Mouse (Mus musculus) embryonic facial prominence, embryonic 15.5 days (tissue): ENCODE results near the gene Arhgap42. TPM values are rescaled to one million over a fixed set of nuclear protein-coding genes. Genes with fewer than 3 reads are reported as not detected.

ENCODE experiments used
- ATAC-seq: fragments of 200-750 bp; cut with Nextera tagmentation; 2 replicates; pipeline ENCODE4 v1.8.0; 2017; ENCODE audit warnings: low read depth, moderate TSS enrichment; ENCODE audit not compliant: insufficient number of reproducible peaks, low FRiP score, low TSS enrichment
- H3K27ac ChIP-seq: fragments of 300-500 bp; sonication (generic); replicated peaks from 2 replicates; pipeline ENCODE4 v1.5.1; 2015; ENCODE audit warnings: mild to moderate bottlenecking, inconsistent platforms
- H3K27me3 ChIP-seq: fragments of 300-500 bp; sonication (generic); 2 replicates; pipeline ENCODE4 v1.6.1; 2015; ENCODE audit warnings: inconsistent platforms
- H3K36me3 ChIP-seq: fragments of 300-500 bp; sonication (generic); 2 replicates; pipeline ENCODE4 v1.6.1; 2015; ENCODE audit warnings: mild to moderate bottlenecking, inconsistent platforms
- H3K4me1 ChIP-seq: fragments of 300-500 bp; sonication (generic); 2 replicates; pipeline ENCODE4 v1.6.1; 2015; ENCODE audit warnings: inconsistent platforms
- H3K4me2 ChIP-seq: fragments of 300-500 bp; sonication (generic); replicated peaks from 2 replicates; pipeline ENCODE4 v1.6.1; 2015; ENCODE audit warnings: mild to moderate bottlenecking, inconsistent platforms
- H3K4me3 ChIP-seq: fragments of 300-500 bp; sonication (generic); replicated peaks from 2 replicates; pipeline ENCODE4 v1.5.1; 2015; ENCODE audit warnings: mild to moderate bottlenecking, inconsistent platforms
- H3K9ac ChIP-seq: fragments of 300-500 bp; sonication (generic); 2 replicates; pipeline ENCODE4 v1.6.1; 2015; ENCODE audit warnings: inconsistent platforms
- H3K9me3 ChIP-seq: fragments of 300-500 bp; sonication (generic); replicated peaks from 2 replicates; pipeline ENCODE4 v1.6.1; 2016; ENCODE audit warnings: inconsistent platforms
- WGBS: fragments of 180-500 bp; shearing (Covaris S2); methylation state at CpG from one replicate; pipeline ENCODE4 v1.1.7; 2015; 5-methylcytosine and 5-hydroxymethylcytosine counted together
- polyA plus RNA-seq: library from polyadenylated mRNA; unstranded; fragments of >200 nt; fragmentation: Nextera tagmentation; extraction: Ambion mirVana; gene quantifications from 2 replicates; pipeline ENCODE4 v1.2.1, GENCODE M21; 2015

Gene Arhgap42
- polyA plus RNA-seq, 1 experiment from 2014 or later: 54.5 TPM

DNA sequence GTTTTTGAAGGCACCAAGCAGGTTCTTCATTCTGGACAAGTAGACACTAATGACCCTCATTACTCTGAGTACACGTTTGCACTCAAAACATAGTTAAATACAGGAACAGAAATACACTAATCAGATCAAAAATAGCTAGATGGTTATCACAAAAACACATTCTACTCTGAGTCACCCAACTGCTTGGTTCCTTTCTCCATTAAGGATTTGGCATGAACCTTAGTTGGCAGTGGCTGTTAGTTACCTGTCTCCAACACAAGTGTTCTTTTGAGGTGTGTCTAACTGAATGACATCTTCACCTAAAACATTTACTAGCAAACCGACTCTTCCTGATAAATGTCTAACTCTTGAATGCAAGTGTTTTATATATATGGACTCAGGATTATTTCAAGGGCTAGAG lies 64.0 kb downstream of the Arhgap42 start:
- no peak overlapping the region for H3K27ac ChIP-seq
- no peak for ATAC-seq
- H3K9me3 ChIP-seq: no peaks in the 10 kb centered on the region
- H3K4me1 ChIP-seq: peaks cover 14% of the 10 kb centered on the region; the same call in 1 of the 2 replicates
- H3K9ac ChIP-seq: no peak overlapping the region
- 67% methylated on average over 2 of the region's 2 CpGs for WGBS
- H3K27me3 ChIP-seq: no peaks in the 10 kb centered on the region
- H3K4me2 ChIP-seq: no peak overlapping the region
- no peak overlapping the region for H3K4me3 ChIP-seq
- no peaks in the 10 kb centered on the region for H3K36me3 ChIP-seq

DNA sequence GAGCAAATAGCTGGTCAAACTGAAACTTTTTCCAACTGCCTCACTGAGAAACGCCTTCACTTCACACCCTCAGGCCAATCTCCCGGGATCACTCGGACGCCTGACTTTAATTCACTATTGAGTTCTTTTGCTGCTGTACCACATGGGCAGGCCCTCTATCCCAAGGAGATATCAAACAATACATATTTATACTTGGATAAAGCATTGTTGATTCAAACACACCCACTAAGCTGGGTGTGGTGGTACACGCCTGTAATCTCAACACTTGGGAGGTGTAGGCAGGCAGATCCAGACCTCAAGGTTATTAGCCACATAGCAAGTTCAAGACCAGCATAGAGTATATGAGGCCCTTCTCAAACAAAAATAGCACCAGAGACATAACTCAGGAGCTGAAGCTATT lies 64.7 kb downstream of the Arhgap42 start:
- Histone ChIP-seq H3K4me3 (no peak overlapping the region), H3K9me3 (no peaks in the 10 kb centered on the region), H3K27ac (no peak overlapping the region), H3K36me3 (no peaks in the 10 kb centered on the region), H3K4me2 (no peak overlapping the region), H3K4me1 (peaks cover 14% of the 10 kb centered on the region; the same call in 1 of the 2 replicates), H3K9ac (no peak overlapping the region), H3K27me3 (no peaks in the 10 kb centered on the region)
- WGBS: 69% methylated on average over 5 of the region's 5 CpGs
- ATAC-seq: no peak

DNA sequence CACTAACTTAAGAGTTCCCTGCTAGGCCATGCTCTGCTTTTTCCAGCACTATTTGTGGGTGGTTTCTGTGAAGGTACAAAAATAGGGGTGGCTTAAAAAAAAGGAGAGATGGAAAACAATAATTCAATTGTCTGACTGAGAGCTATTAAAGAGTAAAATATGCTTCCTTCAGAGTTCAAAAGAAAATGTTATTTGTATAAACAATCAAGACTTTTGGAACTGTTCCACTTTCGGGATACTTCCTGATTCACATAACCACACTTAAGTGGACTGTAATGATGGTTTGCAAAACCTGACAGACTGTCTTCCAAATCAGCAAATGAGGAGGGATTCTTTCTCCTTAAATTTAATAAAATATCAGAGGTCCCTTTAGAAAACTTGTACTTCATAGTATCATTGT lies 65.8 kb downstream of the Arhgap42 start:
- H3K9ac ChIP-seq: no peak overlapping the region
- H3K4me3 ChIP-seq: no peak overlapping the region
- 43% methylated on average over 1 of the region's 1 CpGs for WGBS
- no peaks in the 10 kb centered on the region for H3K27me3 ChIP-seq
- H3K27ac ChIP-seq: no peak overlapping the region
- H3K4me1 ChIP-seq: peaks cover 14% of the 10 kb centered on the region; the same call in 1 of the 2 replicates
- H3K4me2 ChIP-seq: no peak overlapping the region
- no peaks in the 10 kb centered on the region for H3K9me3 ChIP-seq
- H3K36me3 ChIP-seq: no peaks in the 10 kb centered on the region
- no peak for ATAC-seq

DNA sequence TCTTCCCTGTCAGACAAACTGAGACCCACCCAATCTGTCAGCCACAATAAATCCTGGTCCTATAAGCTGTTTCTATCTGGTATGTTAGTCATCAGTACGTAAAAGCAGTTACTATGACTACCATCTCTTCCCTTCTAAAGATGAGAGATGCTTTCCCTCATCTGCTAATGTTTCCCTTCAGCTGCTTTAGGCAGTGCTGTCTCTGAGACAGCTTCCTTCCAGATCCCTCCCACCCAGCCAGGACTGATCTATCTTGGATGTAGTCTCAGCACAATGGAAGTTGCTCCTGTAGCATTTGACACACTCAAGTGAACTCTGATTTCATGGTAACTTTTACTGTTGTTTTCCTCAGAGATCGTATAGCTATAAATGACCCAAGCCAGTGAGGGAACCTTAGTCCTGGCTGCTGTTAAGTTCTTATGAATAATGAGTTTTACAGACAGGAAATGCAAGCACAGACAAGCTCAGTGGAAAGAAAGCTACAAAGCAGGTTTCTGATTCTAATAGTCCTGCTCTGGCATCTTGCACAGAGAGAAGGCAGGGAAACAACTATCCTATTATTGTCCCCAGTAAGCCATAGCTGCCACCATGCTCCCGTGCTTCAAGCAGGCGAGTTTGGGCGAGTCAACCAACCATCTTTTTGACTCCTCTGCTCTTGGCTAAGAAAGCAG lies 67.6 kb downstream of the Arhgap42 start:
- ATAC-seq: no peak; the same call in 1 of the 2 replicates
- Histone ChIP-seq H3K9me3 (no peaks in the 10 kb centered on the region), H3K27ac (peak overlapping the region; percentile 72)

DNA sequence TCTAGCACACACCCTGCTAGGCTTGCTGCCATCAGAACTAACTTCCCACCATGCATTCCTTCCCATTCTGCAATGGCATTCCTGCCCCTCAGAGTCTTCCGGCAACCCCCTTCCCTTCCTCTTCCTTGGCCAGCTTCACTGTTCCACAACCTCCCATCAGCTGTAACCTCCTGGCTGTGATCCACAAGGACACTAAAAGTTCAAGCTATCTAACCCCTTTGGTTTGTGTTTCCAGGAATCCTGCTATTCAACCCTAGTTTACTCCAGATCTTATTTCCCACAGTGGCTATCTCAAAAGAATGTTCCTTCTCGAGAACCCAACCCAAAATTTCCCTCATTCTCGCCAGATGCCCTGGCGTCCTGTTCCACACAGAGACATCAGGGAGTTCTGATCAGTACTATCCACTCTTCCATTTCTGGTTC lies 73.2 kb downstream of the Arhgap42 start:
- Histone ChIP-seq H3K4me1 (peaks cover 15% of the 10 kb centered on the region), H3K4me2 (no peak overlapping the region), H3K4me3 (no peak overlapping the region), H3K36me3 (no peaks in the 10 kb centered on the region), H3K9ac (no peak overlapping the region), H3K27ac (no peak overlapping the region), H3K27me3 (no peaks in the 10 kb centered on the region), H3K9me3 (no peaks in the 10 kb centered on the region)
- WGBS: 65% methylated on average over 4 of the region's 4 CpGs
- no peak for ATAC-seq

More for the DNA sequence above, 67.6 kb downstream of the Arhgap42 start:
- H3K4me1 ChIP-seq: peaks cover 15% of the 10 kb centered on the region
- H3K4me2 ChIP-seq: no peak overlapping the region
- H3K27me3 ChIP-seq: no peaks in the 10 kb centered on the region
- no peak overlapping the region for H3K4me3 ChIP-seq
- no peaks in the 10 kb centered on the region for H3K36me3 ChIP-seq
- WGBS: 44% methylated on average over 5 of the region's 5 CpGs
- no peak overlapping the region for H3K9ac ChIP-seq

DNA sequence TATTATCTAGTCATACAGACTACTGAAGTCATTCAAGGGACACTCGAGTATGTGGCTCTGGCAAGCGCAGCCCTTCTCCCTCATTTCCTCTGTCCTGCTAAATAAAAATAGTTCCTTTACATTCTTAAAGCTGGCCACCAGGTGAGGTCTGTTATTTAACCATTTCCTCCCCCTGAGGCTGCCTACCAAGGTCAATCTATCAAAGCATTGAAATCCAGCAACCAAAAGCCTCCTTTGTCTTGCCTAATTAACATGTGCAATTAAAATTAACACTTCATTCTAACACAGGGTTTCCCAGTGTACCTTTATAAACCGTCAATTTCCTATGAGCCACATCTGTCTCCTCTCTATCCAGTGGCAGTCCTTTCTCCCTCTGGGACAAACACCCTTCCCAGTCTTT lies 78.2 kb downstream of the Arhgap42 start:
- Histone ChIP-seq H3K27ac (no peak overlapping the region), H3K4me1 (peaks cover 21% of the 10 kb centered on the region), H3K36me3 (no peaks in the 10 kb centered on the region), H3K4me2 (no peak overlapping the region), H3K9ac (no peak overlapping the region), H3K9me3 (no peaks in the 10 kb centered on the region), H3K27me3 (no peaks in the 10 kb centered on the region), H3K4me3 (no peak overlapping the region)
- 36% methylated on average over 3 of the region's 3 CpGs for WGBS
- ATAC-seq: no peak

DNA sequence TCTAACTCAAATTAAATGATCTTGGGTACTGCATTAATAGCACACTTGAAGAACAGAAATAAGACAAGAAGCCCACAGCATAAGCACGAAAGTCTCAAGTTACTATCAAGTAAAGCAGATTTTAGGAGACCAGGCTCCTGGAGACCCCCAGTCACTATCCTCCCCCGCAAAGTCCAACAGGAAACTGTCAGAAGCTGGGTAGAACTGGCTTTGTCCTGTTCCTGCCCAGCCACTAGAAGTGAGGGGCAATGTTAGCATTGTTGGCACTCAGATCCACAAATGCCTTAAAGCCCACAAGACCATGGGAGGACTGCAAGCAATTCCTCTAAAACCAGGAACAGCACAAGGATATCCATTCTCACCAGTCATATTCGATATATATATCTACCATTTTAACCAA lies 80.7 kb downstream of the Arhgap42 start:
- peaks cover 15% of the 10 kb centered on the region for H3K4me1 ChIP-seq
- WGBS: 77% methylated on average over 3 of the region's 3 CpGs
- no peak overlapping the region for H3K4me3 ChIP-seq
- no peaks in the 10 kb centered on the region for H3K9me3 ChIP-seq
- no peaks in the 10 kb centered on the region for H3K27me3 ChIP-seq
- ATAC-seq: no peak
- H3K36me3 ChIP-seq: no peaks in the 10 kb centered on the region
- no peak overlapping the region for H3K4me2 ChIP-seq
- no peak overlapping the region for H3K9ac ChIP-seq
- H3K27ac ChIP-seq: peak overlapping the region; percentile 44; the same call in 1 of the 2 replicates

DNA sequence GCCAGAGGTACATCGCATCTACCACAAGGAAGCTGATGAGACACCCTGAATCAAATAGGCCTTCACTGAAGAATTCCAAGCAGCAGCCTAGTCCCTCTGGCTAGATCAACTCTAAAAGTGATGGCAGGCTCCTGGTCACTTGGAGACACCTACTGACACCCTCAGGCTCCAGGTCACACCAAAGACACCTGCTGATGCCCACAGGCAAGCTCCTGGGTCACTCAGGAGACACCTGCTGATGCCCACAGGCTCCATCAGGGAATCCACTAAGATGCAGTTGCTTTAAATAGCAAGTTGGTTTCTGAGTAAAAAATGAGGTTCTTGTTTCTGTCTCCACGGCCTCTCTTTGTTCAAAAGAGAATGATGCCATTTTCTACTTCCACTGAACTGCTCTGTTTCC lies 81.5 kb downstream of the Arhgap42 start:
- Histone ChIP-seq H3K27me3 (no peaks in the 10 kb centered on the region), H3K9ac (no peak overlapping the region), H3K4me3 (no peak overlapping the region), H3K27ac (peak overlapping the region; percentile 52; the same call in 1 of the 2 replicates), H3K9me3 (no peaks in the 10 kb centered on the region), H3K4me1 (peaks cover 15% of the 10 kb centered on the region), H3K4me2 (no peak overlapping the region), H3K36me3 (no peaks in the 10 kb centered on the region)
- ATAC-seq: no peak
- 50% methylated on average over 2 of the region's 2 CpGs for WGBS

DNA sequence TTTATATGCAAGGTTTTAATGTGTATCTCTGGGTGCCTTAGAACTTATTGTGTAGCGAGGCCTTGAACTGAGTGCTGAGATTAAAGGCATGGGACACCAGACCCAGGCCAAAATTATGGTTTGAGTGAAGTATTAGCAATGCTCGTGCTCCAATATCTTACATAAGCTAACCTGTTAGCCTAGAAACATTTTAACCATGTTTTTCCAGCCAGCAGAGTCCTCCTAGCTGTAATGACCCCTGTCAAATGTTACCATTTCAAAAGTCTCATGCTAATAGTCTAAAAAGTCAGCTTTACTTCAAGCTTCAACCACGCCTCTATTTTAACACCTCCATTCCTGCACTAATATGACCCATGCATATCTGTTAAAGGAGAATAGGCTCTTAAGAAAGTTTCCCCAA lies 84.3 kb downstream of the Arhgap42 start:
- no peak overlapping the region for H3K9ac ChIP-seq
- no peak overlapping the region for H3K27ac ChIP-seq
- no peak overlapping the region for H3K4me3 ChIP-seq
- H3K27me3 ChIP-seq: no peaks in the 10 kb centered on the region
- no peak overlapping the region for H3K4me2 ChIP-seq
- peaks cover 15% of the 10 kb centered on the region for H3K4me1 ChIP-seq
- no peaks in the 10 kb centered on the region for H3K36me3 ChIP-seq
- no peaks in the 10 kb centered on the region for H3K9me3 ChIP-seq
- no peak for ATAC-seq
- WGBS: 76% methylated on average over 3 of the region's 3 CpGs

DNA sequence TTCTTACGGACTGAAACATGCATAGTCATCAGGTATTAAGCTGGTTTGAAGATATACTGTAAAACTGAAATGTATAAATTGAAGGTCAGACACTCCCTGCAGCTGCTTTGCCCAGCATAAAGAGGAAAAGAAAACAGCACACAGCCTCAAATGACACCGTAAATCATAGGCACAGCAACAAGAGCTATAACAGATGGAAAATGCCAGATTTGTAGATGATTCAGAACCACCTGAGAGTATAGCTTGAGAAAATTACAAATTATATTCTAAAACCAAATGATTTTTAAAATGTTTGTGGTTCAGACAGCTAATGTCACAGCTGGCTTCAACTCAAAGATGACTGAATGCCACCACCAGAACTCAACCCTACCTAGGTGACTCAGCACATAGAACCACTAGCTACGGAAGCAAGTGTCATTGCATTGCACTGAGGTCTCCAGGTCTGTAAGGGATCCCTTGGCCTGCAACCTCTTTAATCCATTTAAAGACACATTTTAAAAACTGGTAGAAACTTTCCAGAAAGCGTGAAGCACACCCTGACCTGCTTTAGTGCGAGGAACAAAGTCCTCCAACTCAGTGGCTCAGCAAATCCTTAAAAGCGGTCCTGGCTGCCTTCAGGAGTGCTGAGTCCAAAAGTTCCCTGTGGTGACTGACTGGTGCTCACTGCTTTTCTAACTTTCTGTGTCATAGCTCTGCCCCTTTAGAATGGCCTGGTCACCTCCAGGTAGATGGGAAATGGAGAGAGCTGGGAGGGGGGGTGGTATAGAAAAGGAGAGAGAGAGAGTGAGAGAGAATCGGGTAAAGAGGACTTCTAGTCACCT lies 94.4 kb downstream of the Arhgap42 start:
- Histone ChIP-seq H3K4me2 (no peak overlapping the region), H3K27ac (no peak overlapping the region), H3K4me1 (peaks cover 38% of the 10 kb centered on the region), H3K27me3 (no peaks in the 10 kb centered on the region), H3K9ac (no peak overlapping the region), H3K9me3 (no peaks in the 10 kb centered on the region), H3K4me3 (no peak overlapping the region), H3K36me3 (no peaks in the 10 kb centered on the region)
- no peak for ATAC-seq
- WGBS: 81% methylated on average over 7 of the region's 7 CpGs

DNA sequence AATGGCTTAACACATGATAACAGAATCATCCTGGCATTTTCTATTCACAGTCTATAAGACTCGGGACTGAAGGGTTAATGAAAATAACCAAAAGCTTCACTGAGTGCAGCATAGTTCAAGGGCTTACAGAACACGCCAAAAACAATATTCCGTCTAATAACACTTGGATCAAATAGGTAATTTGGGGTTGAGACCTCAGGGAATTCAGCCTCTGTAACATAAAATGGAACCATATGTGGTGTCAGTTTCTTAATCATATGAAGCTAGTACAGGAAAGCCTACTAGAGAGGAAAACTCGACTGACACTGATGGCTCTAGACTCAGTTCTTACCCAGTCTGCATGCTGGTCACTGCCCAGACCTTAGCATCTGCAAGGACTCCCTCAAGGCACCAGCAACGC lies 95.8 kb downstream of the Arhgap42 start:
- Histone ChIP-seq H3K27ac (peak overlapping the region; percentile 65), H3K4me3 (no peak overlapping the region), H3K4me2 (no peak overlapping the region), H3K27me3 (no peaks in the 10 kb centered on the region), H3K4me1 (peaks cover 35% of the 10 kb centered on the region), H3K36me3 (no peaks in the 10 kb centered on the region), H3K9ac (no peak overlapping the region), H3K9me3 (no peaks in the 10 kb centered on the region)
- WGBS: 30% methylated on average over 5 of the region's 5 CpGs
- ATAC-seq: peak; percentile 48; the same call in 1 of the 2 replicates
